Mouse (Mus musculus): Measurements from ENCODE around the gene Gm9972.

DNA sequence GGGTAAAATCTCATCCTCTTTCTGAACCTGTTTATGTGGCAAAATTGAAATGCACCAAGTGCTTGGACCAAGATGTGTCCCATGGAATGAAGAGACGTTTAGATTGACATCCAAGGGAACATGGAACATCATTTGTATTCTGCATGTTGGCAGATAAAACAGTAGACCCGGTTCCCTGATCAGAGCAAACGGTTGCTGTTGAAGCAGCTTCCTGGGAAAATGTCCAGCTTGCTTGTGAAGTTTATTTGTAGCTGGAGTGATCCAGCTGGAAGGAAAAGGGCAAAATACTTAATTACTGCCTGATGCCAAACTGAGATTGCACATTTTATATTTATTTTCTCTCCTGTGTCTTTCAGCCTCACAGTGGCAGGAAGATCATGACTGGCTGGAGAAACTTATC, 26.7 kb downstream of the Gm9972 start:
- TF ChIP-seq CTCF (IDR thresholded peaks at IDR 0.05; ENCODE audit: control insufficient read depth, insufficient read depth, insufficient read length) = no peak
- TF ChIP-seq MYOG (IDR thresholded peaks at IDR 0.05; ENCODE audit: control insufficient read depth, extremely low read depth, insufficient read length) = no peak
- no peak for TF ChIP-seq CEBPB (IDR thresholded peaks at IDR 0.05; ENCODE audit: low read depth)
